13 mouse cellular contexts compared by ENCODE assay signal in genomic region chr5:144287267-144287820, GRCm38 (mm10).
"Had no signal": no experiment of that assay in that cellular context is flagged by ENCODE, and none has a peak within 500 bp of the region (broad histone marks: within the 10 kb centered on the region; RNA-seq: fewer than 3 reads in every experiment).

No protein-coding gene starts in this region.

- H3K9me3 ChIP-seq: limb, embryonic 13.5 days; liver, embryonic 12.5 days; midbrain, embryonic 10.5 days; stomach, embryonic 15.5 days had no signal

- H3K36me3 ChIP-seq: liver, embryonic 12.5 days; midbrain, embryonic 10.5 days; stomach, embryonic 15.5 days had no signal

- DNase-seq: kidney, adult 8-10 months; kidney, postnatal 36 days; lung, embryonic 14.5 days; lung, postnatal 10 days; lung, postnatal 4 days; right cerebral cortex, postnatal 14 days; thymus, postnatal 36 days had no signal

- H3K27me3 ChIP-seq: limb, embryonic 13.5 days; liver, embryonic 12.5 days; stomach, embryonic 15.5 days had no signal

- H3K27ac ChIP-seq: layer of hippocampus, adult 2 months; limb, embryonic 13.5 days; liver, embryonic 12.5 days; midbrain, embryonic 10.5 days; stomach, embryonic 15.5 days had no signal

- H3K9ac ChIP-seq: limb, embryonic 13.5 days; liver, embryonic 12.5 days; lung, embryonic 14.5 days; stomach, embryonic 15.5 days had no signal

- H3K4me1 ChIP-seq: limb, embryonic 13.5 days; liver, embryonic 12.5 days; midbrain, embryonic 10.5 days had no signal

- H3K4me2 ChIP-seq: limb, embryonic 13.5 days; liver, embryonic 12.5 days; lung, embryonic 14.5 days; stomach, embryonic 15.5 days had no signal

- H3K4me3 ChIP-seq: layer of hippocampus, adult 2 months; limb, embryonic 13.5 days; liver, embryonic 12.5 days; midbrain, embryonic 10.5 days; stomach, embryonic 15.5 days had no signal

- ATAC-seq: liver, embryonic 12.5 days; midbrain, embryonic 16.5 days had no signal
